Mouse (Mus musculus) gastrocnemius, adult 2 months (tissue): Measurements from ENCODE around the gene Npw. TPM values are rescaled to one million over a fixed set of nuclear protein-coding genes. Genes with fewer than 3 reads are reported as not detected.
"Not testable (repeated sequence)": the region's sequence is repeated elsewhere in the genome, so short reads cannot be mapped to it uniquely, and the experiment has no call there.

ENCODE experiments used
- DNase-seq: peaks from one replicate; pipeline ENCODE4 v3.0.0; 2022
- H3K27ac ChIP-seq: fragments of 200-600 bp; 2 replicates; pipeline ENCODE4 v1.8.1; 2022; ENCODE audit warnings: mild to moderate bottlenecking
- H3K4me3 ChIP-seq: fragments of 200-600 bp; 2 replicates; pipeline ENCODE4 v1.8.1; 2022; ENCODE audit warnings: mild to moderate bottlenecking, moderate library complexity
- CTCF ChIP-seq: fragments of 200-600 bp; IDR thresholded peaks from 2 replicates; pipeline ENCODE4 v1.8.1; 2022; ENCODE audit warnings: antibody characterized with exemption, mild to moderate bottlenecking, moderate library complexity
- intact Hi-C: fragments of 180-260 bp; cut with DNase I; formaldehyde crosslinking; loops from one replicate; pipeline ENCODE4 v1.15.1; 2025
- total RNA-seq, 2 experiments: library from RNA; stranded (reverse); gene quantifications; 2 replicates each; pipeline ENCODE4 v1.2.3; 2021

Npw gene
- total RNA-seq, 2 experiments from 2014 or later: not detected

- intact Hi-C loops: loop anchor here (5.0 to 10.0 kb wide), 2 partner anchors 53 to 125 kb away; no protein-coding TSS in a partner anchor
- peak; percentile 69 for DNase-seq
- Histone ChIP-seq H3K27ac (0 out of 2 replicates have a peak overlapping the region, but pooled peaks have one; percentile 12), H3K4me3 (no peak overlapping the region)
- TF ChIP-seq CTCF: peak; percentile 75
Measured at GRCm38 (mm10) chr17:24667416-24667815, 9.2 kb upstream of the Npw start.

GRCm38 (mm10) chr17:24667011-24667410 is 8.8 kb upstream of the Npw start:
- intact Hi-C loops: loop anchor here (5.0 to 10.0 kb wide), 2 partner anchors 52 to 125 kb away; no protein-coding TSS in a partner anchor
- DNase-seq, H3K4me3 ChIP-seq: not testable (repeated sequence)
- H3K27ac ChIP-seq: 0 out of 2 replicates have a peak overlapping the region, but pooled peaks have one; percentile 12

DNA sequence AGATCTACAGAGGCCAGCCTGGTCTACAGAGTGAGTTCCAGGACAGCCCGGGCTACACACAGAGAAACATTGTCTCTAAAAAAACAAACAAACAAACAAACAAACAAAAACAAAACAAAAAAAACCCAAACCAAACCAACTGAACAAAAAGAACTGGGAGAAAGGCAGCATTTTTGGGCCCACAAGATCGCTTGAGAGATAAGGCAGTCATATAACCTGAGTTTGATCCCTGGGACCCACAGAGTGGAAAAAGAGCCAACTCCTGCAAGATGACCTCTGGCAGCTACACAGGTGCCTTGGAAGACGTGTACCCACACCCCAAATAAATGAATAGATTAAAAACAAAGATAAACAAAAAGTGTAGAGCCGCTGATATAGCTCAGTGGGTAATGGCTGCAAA is 3.3 kb downstream of the Npw start:
- no peak overlapping the region for H3K27ac ChIP-seq
- intact Hi-C loops: loop anchor here (1.0 kb wide), 1 partner anchor 115 kb away; no protein-coding TSS in a partner anchor
- DNase-seq: no peak
- no peak for TF ChIP-seq CTCF
- H3K4me3 ChIP-seq: no peak overlapping the region

GRCm38 (mm10) chr17:24653967-24654710 is 4.1 kb downstream of the Npw start:
- intact Hi-C loops: loop anchor here (1.0 to 2.0 kb wide), 2 partner anchors 114 to 125 kb away; no protein-coding TSS in a partner anchor
- Histone ChIP-seq H3K27ac (0 out of 2 replicates have a peak overlapping the region, but pooled peaks have one; percentile 16), H3K4me3 (peak overlapping the region; percentile 54)
- peak; percentile 92 for TF ChIP-seq CTCF
- DNase-seq: peak; percentile 80

DNA sequence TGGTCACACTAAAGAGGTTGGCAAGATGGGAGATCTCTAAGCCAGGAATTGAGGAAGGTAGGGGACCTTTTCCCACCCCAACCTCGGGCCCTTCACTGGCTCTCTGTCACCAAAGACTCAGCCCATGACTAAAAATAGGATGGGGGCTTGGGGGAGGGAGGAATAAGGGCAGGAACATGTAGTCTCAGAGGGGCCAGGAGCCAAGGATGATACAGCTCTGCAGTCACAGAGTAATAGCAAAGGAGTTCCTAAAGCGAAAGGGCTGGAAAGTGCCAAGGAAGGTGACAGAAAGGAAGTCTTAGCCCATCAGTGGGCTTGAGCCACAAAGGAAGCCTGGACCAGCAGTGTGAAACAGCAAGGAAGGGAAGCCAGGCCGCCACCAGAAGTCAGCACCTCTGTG is 6.4 kb downstream of the Npw start:
- intact Hi-C loops: loop anchor here (2.0 kb wide), 1 partner anchor 123 kb away; no protein-coding TSS in a partner anchor
- Histone ChIP-seq H3K4me3 (no peak overlapping the region), H3K27ac (peak overlapping the region; percentile 94)
- TF ChIP-seq CTCF: no peak
- DNase-seq: no peak

DNA sequence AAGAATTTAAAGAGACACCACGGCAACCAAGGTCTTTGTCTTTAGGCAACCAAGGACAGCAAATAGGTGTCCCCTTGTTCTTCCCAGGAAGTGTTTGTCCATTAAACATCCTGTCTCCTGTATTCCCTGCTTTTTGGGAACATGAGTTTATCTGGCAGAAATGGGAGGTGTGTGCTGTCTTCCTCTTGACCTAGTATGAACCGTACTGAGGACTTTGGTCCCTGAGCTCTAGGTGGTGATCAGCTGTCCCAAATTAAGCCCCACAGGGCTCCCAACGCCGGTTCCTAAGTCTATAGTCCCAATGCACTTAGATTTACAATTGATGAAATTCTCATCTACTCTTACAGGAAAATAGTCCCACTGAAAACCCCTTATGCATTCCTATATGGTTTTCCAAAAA is 7.5 kb downstream of the Npw start:
- TF ChIP-seq CTCF: no peak
- intact Hi-C loops: no loop called here
- no peak for DNase-seq
- peak overlapping the region; percentile 83 for H3K4me3 ChIP-seq
- H3K27ac ChIP-seq: peak overlapping the region; percentile 94

- TF ChIP-seq CTCF: no peak
- peak within 1 kb of the TSS; percentile 83 for H3K4me3 ChIP-seq
- intact Hi-C loops: no loop called here
- peak; percentile 81 for DNase-seq
- H3K27ac ChIP-seq: peak within 1 kb of the TSS; percentile 94
Measured at GRCm38 (mm10) chr17:24650070-24650616, 8.1 kb downstream of the Npw start, which contains the start of gene Slc9a3r2. Gene Slc9a3r2 (minus strand): TSS chr17:24650327.

DNA sequence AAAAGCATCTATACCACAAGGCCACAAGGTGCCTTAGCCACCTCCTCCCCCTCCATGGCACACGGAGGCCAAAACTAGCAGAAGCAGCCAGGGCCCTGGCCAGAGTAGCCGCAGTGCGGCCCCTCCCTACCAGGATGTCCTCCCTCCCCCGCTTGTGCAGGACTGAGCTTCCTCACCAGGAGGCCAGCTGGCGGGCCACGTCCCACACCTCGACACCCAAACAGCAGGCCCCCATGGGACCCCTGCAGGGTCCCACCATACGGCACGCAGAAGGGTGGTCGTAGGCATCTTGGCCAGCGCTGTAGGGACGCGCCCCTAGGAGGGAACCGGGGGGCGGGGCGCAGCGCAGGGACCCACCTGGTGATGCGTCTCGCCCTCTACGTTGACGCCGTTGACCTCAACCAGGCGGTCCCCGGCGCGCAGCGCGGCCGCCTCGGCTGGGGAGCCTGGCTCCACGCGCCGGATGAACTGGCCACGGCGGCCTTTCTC is 8.6 kb downstream of the Npw start:
- peak overlapping the region; percentile 94 for H3K27ac ChIP-seq
- H3K4me3 ChIP-seq: peak overlapping the region; percentile 83
- TF ChIP-seq CTCF: no peak; the same call in 1 of the 2 replicates
- intact Hi-C loops: no loop called here
- DNase-seq: peak; percentile 70

GRCm38 (mm10) chr17:24648731-24649377 is 9.4 kb downstream of the Npw start:
- no peak for DNase-seq
- H3K4me3 ChIP-seq: peak overlapping the region; percentile 83
- peak overlapping the region; percentile 94 for H3K27ac ChIP-seq
- TF ChIP-seq CTCF: 0 out of 2 replicates have a peak, but pooled peaks have one; percentile 5
- intact Hi-C loops: no loop called here

DNA sequence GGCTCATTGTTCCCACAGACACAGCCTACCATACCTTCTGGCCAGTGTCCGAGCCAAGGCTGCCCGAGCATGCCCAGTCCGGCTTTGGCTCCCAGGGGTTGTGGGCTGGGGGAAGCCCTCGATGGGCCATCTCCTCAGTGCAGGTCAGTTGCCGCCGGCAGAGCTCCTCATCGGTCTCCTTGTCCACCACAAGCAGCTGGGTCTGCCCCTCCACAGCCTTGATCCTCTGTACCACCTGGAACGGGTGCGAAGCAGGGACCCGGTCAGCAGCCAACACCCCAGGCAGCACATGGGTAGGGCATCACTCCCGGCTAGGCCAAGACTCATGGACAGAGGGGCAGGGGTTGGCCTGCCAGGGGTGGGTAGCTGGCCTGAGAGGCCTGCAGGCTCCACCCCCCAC is 10.8 kb downstream of the Npw start:
- DNase-seq: no peak
- TF ChIP-seq CTCF: no peak
- Histone ChIP-seq H3K27ac (peak overlapping the region; percentile 94), H3K4me3 (peak overlapping the region; percentile 83)
- intact Hi-C loops: no loop called here

DNA sequence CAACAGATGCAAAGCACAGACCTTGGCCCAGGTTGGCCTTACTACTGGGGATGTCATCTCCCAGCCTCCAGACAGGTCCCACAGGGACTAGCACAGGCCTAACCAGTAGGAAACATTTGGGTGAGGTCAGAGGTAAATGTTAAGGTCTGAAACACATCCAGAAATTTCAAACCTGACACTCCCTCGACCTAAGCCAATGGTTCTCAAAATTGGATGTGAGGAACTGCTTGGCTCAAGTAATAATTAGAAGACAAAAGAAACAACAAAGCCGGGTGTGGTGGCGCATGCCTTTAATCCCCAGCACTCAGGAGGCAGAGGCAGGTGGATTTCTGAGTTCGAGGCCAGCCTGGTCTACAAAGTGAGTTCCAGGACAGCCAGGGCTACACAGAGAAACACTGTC is 11.9 kb downstream of the Npw start:
- DNase-seq: no peak
- peak overlapping the region; percentile 94 for H3K27ac ChIP-seq
- TF ChIP-seq CTCF: no peak
- intact Hi-C loops: no loop called here
- peak overlapping the region; percentile 83 for H3K4me3 ChIP-seq

- TF ChIP-seq CTCF: no peak
- Histone ChIP-seq H3K27ac (peak overlapping the region; percentile 94), H3K4me3 (peak overlapping the region; percentile 83)
- no peak for DNase-seq
- intact Hi-C loops: no loop called here
Measured at GRCm38 (mm10) chr17:24645916-24646315, 12.3 kb downstream of the Npw start.
